Mouse (Mus musculus) frontal cortex, postnatal 25 days (tissue): ENCODE results near the gene Wdr86.

ENCODE experiments used
- DNase-seq, 2 experiments: peaks; one replicate each; pipeline ENCODE4 v3.0.0; 2022; ENCODE audit warnings: low spot score in 2 of 2

Wdr86 gene

GRCm38 (mm10) chr5:24684578-24685365, 45.8 kb downstream of the Wdr86 start:
- DNase-seq, result peak; percentile 24 to 27

GRCm38 (mm10) chr5:24681436-24681835, 49.1 kb downstream of the Wdr86 start:
- no peak for DNase-seq

DNA sequence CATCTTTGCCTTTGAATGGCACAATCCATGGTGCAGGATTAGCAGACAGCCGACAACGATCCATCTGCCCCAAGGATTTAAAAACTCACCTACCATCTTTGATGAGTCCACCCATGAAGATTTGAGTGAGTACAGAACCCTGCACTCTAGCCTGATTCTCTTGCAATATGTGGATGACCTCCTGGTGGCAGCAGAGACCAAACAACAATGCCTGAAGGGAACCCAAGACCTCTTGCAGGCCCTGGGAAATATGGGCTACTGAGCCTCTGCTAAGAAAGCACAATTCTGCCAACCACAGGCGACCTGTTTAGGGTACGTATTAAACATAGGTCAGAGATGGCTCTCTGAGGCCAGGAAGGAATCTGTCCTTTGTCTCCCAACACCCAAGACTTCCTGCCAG, 56.3 kb downstream of the Wdr86 start:
- peak; percentile 84 to 86 for DNase-seq
